Mouse (Mus musculus) kidney, postnatal 14 days (tissue): ENCODE data around the gene Fbn1.

Experiments
- DNase-seq: peaks from one replicate; pipeline ENCODE4 v3.0.0; 2022; ENCODE audit warnings: mixed read lengths

Fbn1 gene

DNA sequence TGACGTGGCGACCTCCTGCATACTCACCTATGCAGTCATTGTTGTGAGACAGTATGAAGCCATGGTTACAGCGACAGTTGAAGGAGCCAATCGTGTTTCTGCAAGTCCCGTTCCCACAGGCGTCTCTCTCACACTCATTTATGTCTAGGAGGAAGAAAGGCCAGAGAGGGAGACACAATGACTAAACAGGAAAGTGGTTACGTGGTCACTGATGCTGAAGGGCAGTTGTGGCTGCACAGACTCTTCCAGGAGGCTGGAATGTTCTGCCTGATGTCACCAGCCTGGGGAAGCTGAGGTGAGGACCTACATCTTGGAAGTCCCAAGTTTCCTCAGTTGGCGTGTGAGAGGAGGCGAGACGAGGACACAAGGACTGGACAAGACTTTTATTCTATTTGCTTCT lies 177.3 kb downstream of the Fbn1 start:
- DNase-seq, result no peak

DNA sequence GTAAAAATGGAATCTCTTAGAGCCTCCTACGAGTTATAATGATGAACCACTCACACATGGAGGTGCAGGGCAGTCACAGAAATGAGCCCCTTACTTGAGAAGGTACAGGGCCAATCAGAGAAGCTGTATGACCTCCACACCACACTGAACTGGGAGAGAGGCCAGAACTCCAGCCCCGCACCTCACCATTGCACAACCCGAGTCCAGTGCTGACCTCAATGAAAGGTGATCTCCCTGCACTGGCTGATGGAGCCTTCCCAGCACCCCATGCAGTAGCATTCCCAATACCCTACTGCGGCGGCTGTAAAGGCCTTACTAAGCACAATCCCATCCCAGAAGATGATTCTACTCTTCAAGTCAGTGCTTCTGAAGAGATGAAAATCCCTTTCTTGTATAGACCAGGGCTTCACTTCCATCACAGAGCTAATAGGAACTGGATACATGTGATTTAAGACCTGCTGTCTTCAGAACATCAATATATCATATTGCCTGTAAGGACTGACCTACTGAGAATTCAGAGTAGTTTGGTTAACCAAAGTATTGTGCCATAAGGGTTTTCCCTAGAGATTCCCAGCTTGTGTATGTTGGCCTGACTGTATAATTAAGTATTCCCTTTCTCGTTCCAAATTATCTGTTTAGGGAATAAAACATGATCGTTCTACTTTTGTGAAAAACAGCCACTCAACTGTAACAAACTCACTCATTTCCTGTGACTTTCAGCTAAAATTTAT lies 182.5 kb downstream of the Fbn1 start:
- DNase-seq, result no peak

DNA sequence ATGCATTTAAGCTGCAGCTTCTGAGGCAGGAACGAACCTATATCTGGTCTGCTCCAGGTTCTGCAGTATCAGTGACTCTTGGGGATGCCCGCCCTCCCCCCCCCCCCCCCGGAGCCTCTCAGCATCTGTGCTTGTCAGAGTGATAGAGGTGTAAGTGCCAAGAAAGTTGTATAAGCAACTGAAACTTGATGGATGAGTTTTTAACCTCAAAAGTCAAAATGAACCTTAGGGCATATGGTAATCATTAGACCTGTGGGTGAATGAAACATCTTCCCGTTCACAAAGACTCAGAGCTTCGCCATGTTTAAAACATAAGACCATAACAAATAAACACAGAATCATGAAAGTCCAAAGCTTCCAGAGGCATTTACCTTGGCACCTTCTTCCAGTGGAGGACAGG lies 183.3 kb downstream of the Fbn1 start:
- DNase-seq, result no peak

DNA sequence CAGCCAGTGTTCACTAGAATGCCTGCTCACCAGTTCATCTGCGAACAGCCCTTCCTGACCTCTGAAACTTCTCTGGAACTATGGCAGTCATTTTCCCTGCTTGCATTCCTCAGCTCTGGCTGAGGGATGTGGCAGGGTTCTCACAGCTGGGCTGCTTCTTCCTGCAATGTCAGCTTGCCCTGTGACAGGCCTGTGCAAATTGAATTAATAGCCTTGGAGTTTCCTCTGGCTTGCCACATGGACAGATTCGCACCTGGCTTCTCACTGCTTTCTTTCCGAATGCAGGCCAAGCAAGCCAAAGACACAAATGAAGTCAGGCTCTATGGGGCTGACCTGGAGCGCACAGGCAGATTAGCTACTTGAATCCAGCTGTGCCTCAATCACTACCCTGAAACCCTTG lies 184.4 kb downstream of the Fbn1 start:
- DNase-seq, result peak; percentile 41

DNA sequence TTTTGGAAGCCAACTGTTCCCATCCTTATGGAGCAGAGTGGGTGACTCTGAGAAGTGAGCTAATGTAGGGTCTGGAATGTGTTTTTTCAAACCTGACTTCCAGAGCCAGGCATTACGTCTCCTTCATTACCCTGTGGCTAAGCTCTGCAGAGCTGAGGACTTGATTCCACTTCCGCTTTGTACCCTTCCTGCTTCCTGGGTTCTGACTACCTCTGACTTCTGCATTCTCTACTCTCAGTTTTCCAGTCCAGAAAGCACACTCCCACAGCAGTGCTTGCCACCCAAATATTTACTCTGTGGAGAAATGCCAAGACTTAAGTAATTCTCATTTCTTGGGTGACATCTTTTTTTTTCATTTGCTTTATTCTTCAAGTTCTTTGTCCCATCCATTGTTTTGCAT lies 185.2 kb downstream of the Fbn1 start:
- no peak for DNase-seq

DNA sequence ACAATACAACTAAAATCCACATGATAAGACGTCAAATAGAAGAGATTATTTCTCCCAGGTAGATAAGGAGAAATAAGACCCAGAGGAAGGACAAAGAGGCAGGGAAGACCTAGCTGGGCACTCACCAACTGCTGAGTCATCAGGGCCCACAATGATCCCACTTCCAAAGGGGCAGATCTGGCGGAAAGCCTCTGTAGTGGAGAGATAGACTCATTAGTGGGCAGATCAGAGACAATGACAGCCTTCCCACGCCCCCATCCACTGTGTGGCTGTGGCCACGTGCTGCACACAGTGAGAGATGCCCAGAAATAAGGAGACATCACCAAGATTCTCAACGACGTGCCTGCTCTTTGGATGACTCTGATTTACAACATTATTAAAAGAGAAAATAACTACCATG lies 186.7 kb downstream of the Fbn1 start:
- no peak for DNase-seq

DNA sequence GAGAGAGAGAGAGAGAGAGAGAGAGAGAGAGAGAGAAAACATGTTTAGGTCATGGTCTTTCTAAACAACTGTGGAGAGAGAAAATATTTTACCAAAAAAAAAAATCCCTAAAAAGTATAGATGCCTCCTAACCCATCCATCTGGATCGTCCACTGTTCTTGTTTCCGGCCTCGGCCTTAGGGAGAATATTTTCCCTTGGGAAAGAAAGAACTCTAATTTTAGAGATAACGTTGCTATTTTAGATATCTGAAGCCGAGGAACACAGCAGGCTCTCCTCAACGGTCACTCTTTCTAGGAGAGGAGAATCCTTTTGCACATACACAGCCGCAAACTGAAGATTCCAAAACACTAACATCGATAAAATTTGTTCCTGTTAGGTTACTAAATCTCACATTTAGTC lies 188.1 kb downstream of the Fbn1 start:
- DNase-seq, result peak; percentile 12

DNA sequence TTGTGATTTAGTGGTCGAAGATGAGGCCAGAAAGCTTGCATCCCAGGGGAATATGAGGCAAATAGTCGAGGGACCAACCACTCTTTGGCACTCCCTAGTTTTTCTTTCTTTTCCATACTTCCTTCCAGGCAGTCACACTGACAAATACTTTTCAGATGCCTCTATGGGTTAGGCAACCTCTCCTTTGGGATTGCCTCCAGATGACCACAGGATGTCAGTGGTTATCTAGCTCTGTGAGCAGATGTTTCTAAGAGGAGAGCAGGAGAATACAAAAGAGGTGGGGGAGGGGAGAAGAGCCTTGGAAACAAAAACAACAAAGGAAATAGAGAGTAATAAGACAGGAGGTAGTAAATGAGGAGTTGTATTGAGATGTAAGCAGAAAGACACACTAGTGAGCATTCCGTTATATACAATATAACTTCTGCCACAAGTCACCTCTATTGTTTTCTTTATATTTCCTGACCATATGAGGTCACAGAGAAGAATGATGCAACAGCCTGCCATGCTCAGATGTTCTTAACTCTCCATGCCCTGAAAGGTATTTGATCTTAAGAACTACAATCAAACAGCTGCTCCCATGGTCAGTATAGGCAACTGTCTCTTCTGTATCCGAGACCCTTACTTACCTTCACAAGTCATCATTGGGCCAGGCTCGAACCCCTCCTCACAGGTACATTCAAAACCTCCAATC lies 189.3 kb downstream of the Fbn1 start:
- peak; percentile 21 for DNase-seq

DNA sequence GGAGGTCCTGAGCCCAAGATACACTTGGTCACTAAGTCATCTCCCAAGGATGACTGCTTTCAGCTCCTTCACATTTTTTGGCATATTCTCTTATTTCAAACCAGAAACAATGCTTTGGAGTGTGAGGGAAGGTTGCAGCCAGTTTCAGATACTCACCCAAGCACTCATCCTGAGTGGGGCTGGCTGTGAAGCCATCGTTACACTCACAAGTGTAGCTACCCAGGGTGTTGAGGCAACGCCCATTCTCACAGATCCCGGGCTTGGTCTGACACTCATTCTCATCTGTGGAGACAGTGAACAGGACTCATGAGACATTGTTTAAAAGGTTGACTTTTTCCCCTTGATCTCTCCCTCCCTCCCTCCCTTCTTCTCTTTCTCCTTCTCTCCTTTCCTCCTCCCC lies 192.6 kb downstream of the Fbn1 start:
- no peak for DNase-seq

DNA sequence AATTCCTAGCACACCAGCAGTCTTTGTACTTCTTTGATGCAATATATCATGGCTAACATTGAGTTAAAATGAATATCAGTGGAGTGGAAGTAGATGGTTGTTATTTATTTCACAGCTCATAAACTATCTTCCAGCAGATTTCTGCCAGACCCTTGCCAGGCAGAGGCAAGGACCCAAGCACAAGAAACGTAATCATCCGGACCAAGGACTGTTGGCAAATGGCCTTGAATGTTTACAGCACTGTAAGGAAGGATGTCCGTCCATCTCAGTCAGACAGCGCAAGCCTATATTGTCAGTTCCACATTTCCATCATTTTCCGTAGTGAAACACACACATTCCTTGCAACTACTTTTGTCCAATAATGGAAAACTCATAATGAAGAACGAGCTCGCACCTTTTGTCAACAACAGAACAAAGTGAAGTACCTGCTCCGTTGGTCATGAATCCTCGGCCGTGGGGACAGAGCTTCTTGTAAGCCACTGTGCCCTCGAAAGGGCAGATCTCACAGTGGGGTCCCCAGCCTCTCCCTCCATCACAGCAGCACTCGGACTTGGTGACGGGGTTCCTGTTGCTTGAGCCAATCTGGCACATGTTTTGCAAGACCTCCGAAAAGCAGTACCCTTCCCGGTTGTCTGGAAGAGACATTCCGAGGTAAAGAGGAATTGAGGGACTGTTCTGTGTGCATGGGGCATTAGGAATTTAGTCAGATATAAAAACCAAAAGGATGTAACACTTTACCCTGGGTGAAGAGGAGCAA lies 193.4 kb downstream of the Fbn1 start:
- no peak for DNase-seq

DNA sequence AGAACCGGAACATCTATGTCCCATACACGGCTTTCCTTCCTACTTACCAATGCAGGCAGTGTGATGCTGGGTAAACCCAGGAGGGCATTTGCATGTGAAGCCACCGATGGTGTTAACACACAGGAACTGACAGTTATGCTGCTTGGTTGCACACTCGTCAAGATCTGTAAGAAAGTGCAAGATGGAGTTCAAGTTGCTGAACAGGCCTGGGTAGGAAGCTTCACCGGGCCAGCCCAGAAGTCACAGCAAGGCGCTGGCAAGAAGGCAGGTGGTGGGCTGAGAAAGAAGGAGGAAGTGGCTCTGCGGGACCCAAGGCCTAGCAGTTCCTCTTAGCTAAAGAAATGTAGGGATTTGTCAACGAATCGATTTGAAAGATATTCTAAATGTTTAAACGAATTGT lies 198.1 kb downstream of the Fbn1 start:
- no peak for DNase-seq

DNA sequence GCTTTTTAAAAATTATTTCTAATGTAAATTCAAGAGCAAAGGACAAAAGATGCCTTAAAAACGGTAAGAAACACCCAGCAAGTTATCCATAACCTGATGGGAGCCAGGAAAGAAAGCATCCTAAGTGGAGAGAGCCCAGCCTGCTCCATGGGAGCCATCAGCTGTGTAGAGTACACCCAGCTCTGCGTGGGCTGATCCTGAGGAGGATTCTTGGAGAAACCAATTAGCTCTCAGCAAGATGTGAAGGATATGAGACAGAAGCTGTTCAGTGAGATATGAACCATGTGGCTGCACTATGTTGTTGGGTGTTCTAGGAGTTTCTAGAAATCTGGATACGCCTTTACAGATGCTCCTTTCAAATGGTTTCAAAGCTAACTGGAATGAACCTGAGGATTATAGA lies 202.1 kb downstream of the Fbn1 start:
- no peak for DNase-seq

DNA sequence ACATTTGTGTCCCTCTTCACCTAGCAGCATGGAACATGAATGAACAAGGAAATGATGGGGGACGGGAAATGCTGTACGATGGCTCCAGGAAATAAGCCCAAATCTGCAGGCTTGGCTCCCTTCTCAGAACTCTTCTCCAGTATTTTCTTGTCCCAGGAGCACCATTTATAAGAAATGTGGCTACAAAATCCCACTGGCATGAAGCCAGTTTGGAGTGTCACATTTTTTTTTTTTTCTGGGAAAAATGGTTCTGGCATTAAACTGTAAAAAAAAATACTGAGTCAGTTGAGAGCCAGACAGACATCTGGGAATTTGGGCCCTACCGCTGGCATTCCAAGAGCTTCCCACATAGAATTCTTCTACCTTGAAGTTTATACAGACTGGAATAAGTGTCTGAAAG lies 203.0 kb downstream of the Fbn1 start:
- DNase-seq, result no peak

DNA sequence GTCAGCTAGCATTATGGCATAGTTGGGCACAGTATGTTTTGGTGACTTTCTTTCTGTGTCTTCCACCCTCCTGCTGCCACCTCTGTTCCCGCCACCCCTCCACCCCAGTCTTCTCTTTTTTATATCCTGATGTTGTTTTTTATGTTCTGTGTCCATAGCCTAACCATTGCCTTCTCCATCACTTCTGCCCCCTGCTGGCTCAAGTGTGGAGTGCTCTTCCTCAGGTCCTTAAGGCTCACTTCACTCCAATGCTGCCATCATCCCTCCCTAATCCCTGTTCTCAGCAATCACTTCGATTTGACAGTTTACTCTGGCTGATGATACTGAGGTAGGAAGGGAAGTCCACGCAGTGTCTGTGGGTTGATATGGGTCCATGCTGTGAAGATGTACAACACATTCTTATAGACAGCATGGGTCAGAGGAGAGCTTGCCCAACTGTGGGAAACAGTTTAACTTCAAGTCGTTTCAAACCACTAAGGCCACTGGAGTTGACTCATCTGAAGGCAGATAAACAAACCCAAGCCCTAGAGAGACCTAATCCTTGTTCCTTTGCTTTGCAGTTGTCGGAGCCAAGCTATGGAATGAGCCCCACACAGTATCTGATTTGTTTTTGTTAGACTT lies 203.9 kb downstream of the Fbn1 start:
- no peak for DNase-seq

DNA sequence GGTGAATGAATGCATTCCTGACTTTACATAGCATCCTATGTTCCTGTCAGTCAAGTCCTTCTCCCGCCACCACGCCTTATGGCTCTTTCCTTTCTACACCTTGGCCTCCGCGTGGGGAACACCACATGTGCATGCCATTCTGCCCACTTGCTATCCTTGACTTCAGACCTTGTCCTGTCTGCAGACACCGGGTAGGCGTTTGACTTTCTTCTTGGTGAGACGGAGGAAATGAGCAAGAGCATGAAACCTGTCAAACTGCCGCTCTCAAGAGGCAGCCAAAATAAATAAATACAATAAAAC lies 205.2 kb downstream of the Fbn1 start:
- DNase-seq, result no peak

DNA sequence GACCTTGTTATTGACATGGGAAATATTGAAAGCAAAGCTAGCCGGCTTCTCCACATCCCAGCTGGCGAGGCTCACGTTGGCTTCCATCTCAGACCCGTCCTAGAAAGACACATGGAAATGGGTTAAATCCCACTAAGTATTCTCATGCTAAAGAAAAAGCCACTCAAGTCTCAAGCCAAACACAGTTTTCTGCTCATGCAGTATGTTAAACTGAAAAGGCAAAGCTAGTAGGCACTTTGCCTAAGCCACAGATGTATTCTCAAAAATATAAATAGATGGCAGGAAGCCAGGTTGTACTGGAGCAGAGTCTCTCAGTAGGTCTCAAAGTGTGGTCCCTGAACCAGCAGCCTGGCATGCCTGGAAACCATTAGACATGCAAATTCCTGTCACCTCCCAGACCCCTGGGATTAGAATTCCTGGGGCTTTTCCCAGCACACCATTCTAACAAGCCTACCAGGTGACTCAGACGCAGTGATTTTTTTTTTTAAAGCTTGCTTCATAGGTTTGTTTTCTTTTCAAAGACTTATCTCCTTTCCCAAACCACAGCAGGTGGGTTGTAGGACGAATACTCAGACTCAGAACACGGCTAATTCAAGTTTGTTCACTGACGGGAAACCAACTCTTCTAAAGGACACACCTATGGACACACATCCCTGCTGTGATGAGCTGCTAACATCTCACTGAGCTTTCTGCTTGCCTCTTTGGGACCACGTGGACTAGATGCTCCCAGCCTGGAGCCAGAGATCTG lies 205.7 kb downstream of the Fbn1 start:
- DNase-seq, result no peak

DNA sequence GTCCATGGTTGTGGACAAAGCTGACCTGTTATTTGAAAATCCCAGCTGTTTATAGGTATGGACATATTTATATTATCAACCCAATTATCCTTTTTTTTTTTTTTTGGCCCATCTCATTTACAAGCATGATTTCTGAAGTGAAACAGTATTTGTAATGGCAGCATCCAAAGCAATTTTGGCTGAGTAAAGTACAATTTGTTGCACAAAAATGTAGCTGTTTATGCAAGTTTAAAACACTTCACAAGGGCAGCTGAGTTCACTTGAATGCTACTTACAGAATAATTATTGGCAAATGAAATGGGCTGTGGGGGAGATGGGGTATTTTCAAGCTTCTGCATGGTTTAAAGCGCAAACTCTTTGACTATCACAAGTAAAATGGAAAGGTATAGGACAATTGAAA lies 209.0 kb downstream of the Fbn1 start:
- DNase-seq, result no peak

DNA sequence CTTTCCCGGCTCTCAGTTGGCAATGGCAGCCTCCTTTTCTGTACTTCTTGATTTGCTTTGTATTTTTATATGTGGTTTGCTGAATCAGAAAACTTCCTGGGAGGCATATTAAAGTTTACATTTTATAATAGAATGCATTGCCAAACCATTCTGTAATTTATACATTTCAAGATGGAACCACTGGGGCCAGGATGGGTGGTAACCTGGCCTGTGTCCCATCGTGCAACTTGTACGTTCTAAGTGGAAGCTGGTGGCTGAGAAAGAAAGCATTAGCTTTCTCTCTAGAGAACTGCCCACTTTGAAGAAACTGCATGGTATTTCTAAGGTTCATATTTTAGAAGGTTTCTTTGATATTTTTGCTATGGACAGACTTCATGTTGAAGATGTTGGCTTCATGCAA lies 212.3 kb downstream of the Fbn1 start:
- no peak for DNase-seq

DNA sequence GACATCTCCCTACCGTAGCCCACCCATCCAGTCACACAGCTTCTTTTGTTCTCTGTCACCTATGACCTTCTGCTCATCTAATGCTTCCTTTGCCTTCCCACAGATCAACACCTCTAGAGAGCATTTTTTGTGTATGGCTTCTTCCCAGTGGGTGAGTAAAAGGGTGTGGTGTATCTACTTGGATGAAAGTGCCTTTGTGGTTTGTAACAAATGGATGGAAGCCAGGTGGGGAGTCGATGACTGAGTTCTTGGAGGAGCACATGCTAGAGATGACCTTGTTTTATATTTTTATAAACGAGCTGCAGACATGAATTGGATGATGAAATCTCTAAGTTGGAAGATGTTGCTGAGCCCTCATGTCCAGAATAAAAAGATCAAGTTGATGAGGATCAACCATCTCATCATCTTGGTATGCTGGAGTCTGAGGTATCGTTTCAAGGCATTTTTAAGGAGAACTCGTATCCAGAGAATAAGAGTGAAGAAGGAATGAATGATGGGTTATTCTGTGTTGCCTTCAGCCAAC lies 213.8 kb downstream of the Fbn1 start:
- no peak for DNase-seq

DNA sequence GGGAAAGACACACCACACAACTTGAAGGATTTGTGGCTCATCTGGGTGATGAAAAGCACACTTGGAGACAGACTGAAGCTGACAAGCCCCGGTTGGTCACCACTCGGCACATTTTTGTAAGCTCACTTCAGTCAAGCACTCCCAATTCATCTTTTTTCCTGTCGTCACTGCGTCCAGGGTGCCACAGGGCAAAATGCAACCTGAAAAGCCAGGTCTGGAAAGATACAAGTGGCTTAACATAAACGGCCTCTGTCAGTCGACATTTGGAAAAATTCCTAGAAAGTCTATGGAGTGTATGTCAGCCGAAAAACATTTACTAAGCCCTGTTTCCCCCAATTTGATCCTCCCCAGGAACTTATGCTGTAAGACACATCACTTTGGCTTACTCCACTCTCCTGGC lies 215.2 kb downstream of the Fbn1 start:
- no peak for DNase-seq

DNA sequence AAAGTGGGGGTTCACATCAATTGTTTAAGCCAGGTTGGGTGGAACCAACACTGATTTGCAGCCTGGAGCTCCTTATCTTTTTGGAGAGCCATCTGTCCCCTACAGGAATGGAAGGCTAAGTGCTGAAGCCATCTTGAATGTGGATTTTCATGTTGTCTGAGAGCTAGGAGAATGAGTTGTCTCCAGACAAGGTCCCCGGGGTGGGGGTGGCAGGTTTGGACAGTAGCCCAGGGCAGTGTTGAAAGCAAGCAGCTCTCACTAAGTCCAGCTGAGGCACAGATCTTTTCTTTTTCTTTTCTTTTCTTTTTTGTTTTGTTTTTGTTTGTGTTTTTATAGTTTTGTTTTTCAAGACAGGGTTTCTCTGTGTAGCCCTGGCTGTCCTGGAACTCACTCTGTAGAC lies 216.7 kb downstream of the Fbn1 start:
- no peak for DNase-seq

DNA sequence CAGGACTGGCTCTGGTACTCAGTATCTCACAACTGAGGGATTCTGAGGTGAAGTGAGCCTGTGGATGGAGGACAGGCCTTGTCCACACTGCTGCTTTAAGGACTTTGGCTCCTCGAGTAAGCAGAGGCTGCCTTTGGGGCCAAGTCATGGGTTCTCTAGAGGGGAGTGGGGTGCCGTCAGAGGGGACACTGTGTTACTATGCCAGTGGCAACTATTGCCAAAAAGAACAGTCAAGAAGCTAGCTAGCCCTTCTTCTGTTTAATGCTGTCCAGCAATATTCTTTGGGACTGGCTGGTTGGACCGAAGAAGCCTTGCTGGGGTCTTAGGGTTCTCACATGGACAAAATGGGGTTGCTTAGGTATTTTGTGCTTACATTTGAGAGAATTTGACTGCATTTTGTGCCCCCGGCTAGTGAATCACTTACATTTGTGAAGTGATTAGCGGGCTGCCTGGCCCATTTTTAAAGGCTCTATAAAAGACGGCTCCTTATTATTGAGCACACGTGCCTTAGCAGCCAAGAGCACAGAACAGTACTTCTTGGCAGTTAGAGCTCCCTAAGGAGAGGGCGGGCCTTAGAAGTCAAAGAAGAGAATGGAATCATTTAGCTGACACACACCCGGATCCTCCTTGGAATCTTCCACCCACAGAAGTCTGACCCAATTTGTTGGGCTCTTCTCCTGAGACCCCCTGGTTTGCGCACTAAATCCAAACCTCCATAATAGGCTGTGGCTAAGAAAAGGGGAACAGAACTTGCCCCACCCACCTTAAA lies 217.4 kb downstream of the Fbn1 start:
- no peak for DNase-seq
